Comparison of ENCODE assay signal across 11 mouse cellular contexts in the genomic region with DNA sequence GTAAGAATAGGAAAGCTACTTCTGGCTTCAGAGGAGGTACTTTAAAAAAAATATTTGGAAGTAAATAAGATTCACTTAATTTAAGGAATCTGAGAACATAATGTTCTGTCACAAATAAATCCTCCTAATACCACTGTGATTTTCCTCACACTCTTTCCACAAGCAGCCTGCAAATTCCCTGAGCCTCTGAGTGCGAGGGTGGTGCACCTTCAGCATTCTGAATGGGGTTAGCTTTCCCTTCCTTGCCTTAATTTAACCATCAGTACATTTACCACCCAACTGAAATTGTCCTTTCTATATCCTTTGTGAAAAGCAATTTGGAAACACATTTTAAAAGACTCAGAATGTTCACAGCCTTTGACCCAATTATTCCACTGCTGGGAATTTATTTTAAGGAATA.
"Had no signal": no experiment of that assay in that cellular context is flagged by ENCODE, and none has a peak within 500 bp of the region (broad histone marks: within the 10 kb centered on the region; RNA-seq: fewer than 3 reads in every experiment).

No protein-coding gene starts in this region.

- DNase-seq: liver, embryonic 13.5 days; liver, postnatal 0 days; lung, adult 2 months; lung, postnatal 14 days; lung, postnatal 36 days; right cerebral cortex, postnatal 14 days; thymus, postnatal 14 days; thymus, postnatal 36 days had no signal

- ATAC-seq: liver, postnatal 0 days; lung, postnatal 0 days; midbrain, embryonic 13.5 days; midbrain, embryonic 15.5 days had no signal
